Mouse (Mus musculus) small intestine, adult 2 months (tissue): ENCODE results near the gene Ctxn2. TPM values are rescaled to one million over a fixed set of nuclear protein-coding genes. Genes with fewer than 3 reads are reported as not detected.

ENCODE experiments used
- H3K27ac ChIP-seq: fragments of 200-500 bp; 2 replicates; pipeline ENCODE4 v1.5.1; 2012; ENCODE audit warnings: low read depth, low read length, control low read depth, inconsistent platforms; ENCODE audit not compliant: insufficient read depth
- H3K27me3 ChIP-seq: fragments of 200-500 bp; 2 replicates; pipeline ENCODE4 v1.6.1; 2012; ENCODE audit warnings: mild to moderate bottlenecking, moderate library complexity, low read length, inconsistent platforms; ENCODE audit not compliant: control insufficient read depth, insufficient read depth
- H3K36me3 ChIP-seq: fragments of 200-500 bp; 2 replicates; pipeline ENCODE4 v1.6.1; 2012; ENCODE audit warnings: mild to moderate bottlenecking, low read length, control low read depth, inconsistent platforms; ENCODE audit not compliant: control insufficient read depth, insufficient read depth
- H3K4me1 ChIP-seq: fragments of 200-500 bp; 2 replicates; pipeline ENCODE4 v1.6.1; 2012; ENCODE audit warnings: low read length, inconsistent platforms, mixed read lengths; ENCODE audit not compliant: control insufficient read depth, insufficient read depth, insufficient read length
- H3K4me3 ChIP-seq: fragments of 200-500 bp; 2 replicates; pipeline ENCODE4 v1.5.1; 2012; ENCODE audit warnings: low read depth, mild to moderate bottlenecking, control low read depth, inconsistent platforms, low read length, moderate library complexity
- CTCF ChIP-seq: fragments of 200-500 bp; IDR thresholded peaks from 2 replicates; pipeline ENCODE4 v1.5.1; 2012; ENCODE audit warnings: low read depth, mild to moderate bottlenecking, control low read depth, inconsistent platforms, low read length, moderate library complexity, mixed read lengths; ENCODE audit not compliant: insufficient replicate concordance, insufficient read length; ENCODE audit errors: extremely low read depth
- POLR2A ChIP-seq: fragments of 200-500 bp; IDR thresholded peaks from 2 replicates; pipeline ENCODE4 v1.6.1; 2012; ENCODE audit warnings: low read depth, mild to moderate bottlenecking, control low read depth, inconsistent platforms, low read length, moderate library complexity
- WGBS: fragments of 180-500 bp; shearing (Covaris S2); methylation state at CpG from one replicate; pipeline ENCODE4 v1.1.7; 2018; 5-methylcytosine and 5-hydroxymethylcytosine counted together
- polyA plus RNA-seq: library from polyadenylated mRNA; depleted of rRNA; stranded (reverse); fragments of >200 nt; gene quantifications from 2 replicates; pipeline ENCODE4 v1.2.3, GENCODE M21; 2012

Ctxn2 gene
- polyA plus RNA-seq, 1 experiment = not detected

GRCm38 (mm10) chr2:125152388-125152787, 15.9 kb downstream of the Ctxn2 start, which contains the start of gene Slc12a1:
Gene Slc12a1, plus strand, starts transcription at chr2:125152505.
- TF ChIP-seq POLR2A = no peak
- TF ChIP-seq CTCF = no peak
- H3K27me3 ChIP-seq = no peaks in the 10 kb centered on the region
- no peak within 1 kb of the TSS for H3K4me3 ChIP-seq
- H3K27ac ChIP-seq = no peak within 1 kb of the TSS
- H3K36me3 ChIP-seq = no peaks in the 10 kb centered on the region
- 86% methylated on average over 6 of the region's 6 CpGs for WGBS
- H3K4me1 ChIP-seq = no peaks in the 10 kb centered on the region

GRCm38 (mm10) chr2:125154294-125154693, 17.8 kb downstream of the Ctxn2 start:
- 72% methylated on average over 9 of the region's 9 CpGs for WGBS
- H3K27ac ChIP-seq = no peak overlapping the region
- no peaks in the 10 kb centered on the region for H3K4me1 ChIP-seq
- H3K4me3 ChIP-seq = no peak overlapping the region
- H3K36me3 ChIP-seq = no peaks in the 10 kb centered on the region
- no peak for TF ChIP-seq CTCF
- TF ChIP-seq POLR2A = no peak
- H3K27me3 ChIP-seq = no peaks in the 10 kb centered on the region

GRCm38 (mm10) chr2:125155504-125155903, 19.0 kb downstream of the Ctxn2 start:
- H3K36me3 ChIP-seq = no peaks in the 10 kb centered on the region
- TF ChIP-seq POLR2A (no peak), CTCF (no peak)
- 24% methylated on average over 2 of the region's 2 CpGs for WGBS
- no peak overlapping the region for H3K27ac ChIP-seq
- no peaks in the 10 kb centered on the region for H3K4me1 ChIP-seq
- H3K27me3 ChIP-seq = no peaks in the 10 kb centered on the region
- H3K4me3 ChIP-seq = no peak overlapping the region

GRCm38 (mm10) chr2:125162012-125162470, 25.5 kb downstream of the Ctxn2 start:
- TF ChIP-seq POLR2A (no peak), CTCF (no peak)
- no peak overlapping the region for H3K27ac ChIP-seq
- 76% methylated on average over 4 of the region's 4 CpGs for WGBS
- H3K4me1 ChIP-seq = no peaks in the 10 kb centered on the region
- no peaks in the 10 kb centered on the region for H3K36me3 ChIP-seq
- H3K4me3 ChIP-seq = no peak overlapping the region
- no peaks in the 10 kb centered on the region for H3K27me3 ChIP-seq

- Histone ChIP-seq H3K36me3 (no peaks in the 10 kb centered on the region), H3K27ac (no peak overlapping the region), H3K4me1 (no peaks in the 10 kb centered on the region), H3K4me3 (no peak overlapping the region), H3K27me3 (no peaks in the 10 kb centered on the region)
- 73% methylated on average over 7 of the region's 7 CpGs for WGBS
- TF ChIP-seq CTCF (no peak), POLR2A (no peak)
Observed at GRCm38 (mm10) chr2:125178225-125178798, 41.8 kb downstream of the Ctxn2 start.

- Histone ChIP-seq H3K36me3 (no peaks in the 10 kb centered on the region), H3K4me3 (no peak overlapping the region), H3K27me3 (no peaks in the 10 kb centered on the region), H3K27ac (no peak overlapping the region), H3K4me1 (no peaks in the 10 kb centered on the region)
- TF ChIP-seq CTCF (no peak), POLR2A (no peak)
- WGBS = 84% methylated on average over 11 of the region's 11 CpGs
Observed at GRCm38 (mm10) chr2:125187904-125188303, 51.4 kb downstream of the Ctxn2 start.

- Histone ChIP-seq H3K4me3 (no peak overlapping the region), H3K4me1 (no peaks in the 10 kb centered on the region), H3K36me3 (no peaks in the 10 kb centered on the region), H3K27ac (no peak overlapping the region), H3K27me3 (no peaks in the 10 kb centered on the region)
- WGBS = 1% methylated on average over 2 of the region's 2 CpGs
- TF ChIP-seq CTCF = peak; percentile 86; the same call in 1 of the 2 replicates
- TF ChIP-seq POLR2A = no peak
Observed at GRCm38 (mm10) chr2:125189197-125189596, 52.7 kb downstream of the Ctxn2 start.

- Histone ChIP-seq H3K36me3 (no peaks in the 10 kb centered on the region), H3K4me1 (no peaks in the 10 kb centered on the region)
Observed at GRCm38 (mm10) chr2:125192905-125193304, 56.4 kb downstream of the Ctxn2 start.

More at GRCm38 (mm10) chr2:125192905-125193304, 56.4 kb downstream of the Ctxn2 start:
- Histone ChIP-seq H3K27me3 (no peaks in the 10 kb centered on the region), H3K4me3 (no peak overlapping the region), H3K27ac (no peak overlapping the region)
- no peak for TF ChIP-seq POLR2A
- TF ChIP-seq CTCF = no peak
